Mouse (Mus musculus): ENCODE results near the gene Olfr157. TPM values are rescaled to one million over a fixed set of nuclear protein-coding genes. Genes with fewer than 3 reads are reported as not detected.

Olfr157 gene
- polyA plus RNA-seq, 1 experiment from 2014 or later, result not detected

- Histone ChIP-seq H3K27me3 (ENCODE audit: control insufficient read depth, insufficient read depth, low read length) (no peaks in the 10 kb centered on the region), H3K27ac (replicated peaks; ENCODE audit: low read depth, low read length) (no peak overlapping the region), H3K4me2 (ENCODE audit: low read depth, severe bottlenecking) (no peak overlapping the region), H3K9me3 (ENCODE audit: control insufficient read depth, low read length) (no peaks in the 10 kb centered on the region), H3K9ac (ENCODE audit: low read length) (no peak overlapping the region), H3K4me1 (ENCODE audit: control insufficient read depth, insufficient read depth, low read length) (no peaks in the 10 kb centered on the region), H3K36me3 (ENCODE audit: control insufficient read depth, insufficient read depth, low read length) (no peaks in the 10 kb centered on the region), H3K4me3 (ENCODE audit: low read depth, low read length) (no peak overlapping the region)
- DNase-seq (ENCODE audit: low spot score), result no peak
- ATAC-seq (ENCODE audit: insufficient number of reproducible peaks, low FRiP score, low TSS enrichment, low read depth), result no peak
- 89% methylated on average over 10 of the region's 10 CpGs for WGBS
These were observed 29.8 kb upstream of the Olfr157 start for GRCm38 (mm10) chr4:43869821-43870220.

- H3K4me1 ChIP-seq (ENCODE audit: control insufficient read depth, insufficient read depth, low read length), result no peaks in the 10 kb centered on the region
- H3K4me2 ChIP-seq (ENCODE audit: low read depth, severe bottlenecking), result no peak overlapping the region
- no peak for DNase-seq (ENCODE audit: low spot score)
- no peaks in the 10 kb centered on the region for H3K9me3 ChIP-seq (ENCODE audit: control insufficient read depth, low read length)
- H3K27me3 ChIP-seq (ENCODE audit: control insufficient read depth, insufficient read depth, low read length), result no peaks in the 10 kb centered on the region
- WGBS, result 71% methylated on average over 4 of the region's 4 CpGs
- no peak overlapping the region for H3K9ac ChIP-seq (ENCODE audit: low read length)
- H3K27ac ChIP-seq (replicated peaks; ENCODE audit: low read depth, low read length), result no peak overlapping the region
- no peak for ATAC-seq (ENCODE audit: insufficient number of reproducible peaks, low FRiP score, low TSS enrichment, low read depth)
- H3K4me3 ChIP-seq (ENCODE audit: low read depth, low read length), result no peak overlapping the region
- H3K36me3 ChIP-seq (ENCODE audit: control insufficient read depth, insufficient read depth, low read length), result no peaks in the 10 kb centered on the region
These were observed 23.3 kb upstream of the Olfr157 start for GRCm38 (mm10) chr4:43863298-43863697.

- WGBS, result 21% methylated on average over 14 of the region's 14 CpGs
- peak; percentile 85 for DNase-seq (ENCODE audit: low spot score)
- Histone ChIP-seq H3K9me3 (ENCODE audit: control insufficient read depth, low read length) (no peaks in the 10 kb centered on the region), H3K4me2 (ENCODE audit: low read depth, severe bottlenecking) (no peak overlapping the region), H3K4me3 (ENCODE audit: low read depth, low read length) (no peak overlapping the region), H3K9ac (ENCODE audit: low read length) (no peak overlapping the region), H3K27ac (replicated peaks; ENCODE audit: low read depth, low read length) (no peak overlapping the region), H3K4me1 (ENCODE audit: control insufficient read depth, insufficient read depth, low read length) (no peaks in the 10 kb centered on the region), H3K27me3 (ENCODE audit: control insufficient read depth, insufficient read depth, low read length) (no peaks in the 10 kb centered on the region), H3K36me3 (ENCODE audit: control insufficient read depth, insufficient read depth, low read length) (no peaks in the 10 kb centered on the region)
- no peak for ATAC-seq (ENCODE audit: insufficient number of reproducible peaks, low FRiP score, low TSS enrichment, low read depth)
These were observed 20.9 kb upstream of the Olfr157 start for GRCm38 (mm10) chr4:43860744-43861519.

- Histone ChIP-seq H3K4me2 (ENCODE audit: low read depth, severe bottlenecking) (no peak overlapping the region), H3K9ac (ENCODE audit: low read length) (no peak overlapping the region), H3K4me1 (ENCODE audit: control insufficient read depth, insufficient read depth, low read length) (no peaks in the 10 kb centered on the region), H3K27me3 (ENCODE audit: control insufficient read depth, insufficient read depth, low read length) (no peaks in the 10 kb centered on the region), H3K27ac (replicated peaks; ENCODE audit: low read depth, low read length) (no peak overlapping the region), H3K4me3 (ENCODE audit: low read depth, low read length) (no peak overlapping the region), H3K9me3 (ENCODE audit: control insufficient read depth, low read length) (no peaks in the 10 kb centered on the region), H3K36me3 (ENCODE audit: control insufficient read depth, insufficient read depth, low read length) (no peaks in the 10 kb centered on the region)
- DNase-seq (ENCODE audit: low spot score), result no peak
- no peak for ATAC-seq (ENCODE audit: insufficient number of reproducible peaks, low FRiP score, low TSS enrichment, low read depth)
- WGBS, result 87% methylated on average over 10 of the region's 10 CpGs
These were observed 19.9 kb upstream of the Olfr157 start for GRCm38 (mm10) chr4:43859886-43860285.

GRCm38 (mm10) chr4:43854101-43854500, 14.1 kb upstream of the Olfr157 start:
- H3K9me3 ChIP-seq (ENCODE audit: control insufficient read depth, low read length), result no peaks in the 10 kb centered on the region
- no peaks in the 10 kb centered on the region for H3K4me1 ChIP-seq (ENCODE audit: control insufficient read depth, insufficient read depth, low read length)
- no peak overlapping the region for H3K4me2 ChIP-seq (ENCODE audit: low read depth, severe bottlenecking)
- no peaks in the 10 kb centered on the region for H3K36me3 ChIP-seq (ENCODE audit: control insufficient read depth, insufficient read depth, low read length)
- WGBS, result 75% methylated on average over 8 of the region's 8 CpGs
- no peak overlapping the region for H3K9ac ChIP-seq (ENCODE audit: low read length)
- H3K4me3 ChIP-seq (ENCODE audit: low read depth, low read length), result no peak overlapping the region
- no peaks in the 10 kb centered on the region for H3K27me3 ChIP-seq (ENCODE audit: control insufficient read depth, insufficient read depth, low read length)
- DNase-seq (ENCODE audit: low spot score) (no peak), ATAC-seq (ENCODE audit: insufficient number of reproducible peaks, low FRiP score, low TSS enrichment, low read depth) (no peak)
- H3K27ac ChIP-seq (replicated peaks; ENCODE audit: low read depth, low read length), result no peak overlapping the region

- no peaks in the 10 kb centered on the region for H3K36me3 ChIP-seq (ENCODE audit: control insufficient read depth, insufficient read depth, low read length)
- ATAC-seq (ENCODE audit: insufficient number of reproducible peaks, low FRiP score, low TSS enrichment, low read depth), result no peak
- no peaks in the 10 kb centered on the region for H3K4me1 ChIP-seq (ENCODE audit: control insufficient read depth, insufficient read depth, low read length)
- H3K9ac ChIP-seq (ENCODE audit: low read length), result no peak within 1 kb of the TSS
- WGBS, result 86% methylated on average over 6 of the region's 6 CpGs
- no peak within 1 kb of the TSS for H3K4me3 ChIP-seq (ENCODE audit: low read depth, low read length)
- H3K27me3 ChIP-seq (ENCODE audit: control insufficient read depth, insufficient read depth, low read length), result no peaks in the 10 kb centered on the region
- no peak within 1 kb of the TSS for H3K4me2 ChIP-seq (ENCODE audit: low read depth, severe bottlenecking)
- H3K9me3 ChIP-seq (ENCODE audit: control insufficient read depth, low read length), result no peaks in the 10 kb centered on the region
- no peak for DNase-seq (ENCODE audit: low spot score)
- no peak within 1 kb of the TSS for H3K27ac ChIP-seq (replicated peaks; ENCODE audit: low read depth, low read length)
These were observed 11.3 kb upstream of the Olfr157 start, which contains the start of gene Olfr155 for GRCm38 (mm10) chr4:43851265-43851664. TSS of gene Olfr155 (plus strand) at chr4:43851565.

- 71% methylated on average over 3 of the region's 3 CpGs for WGBS
- DNase-seq (ENCODE audit: low spot score) (no peak), ATAC-seq (ENCODE audit: insufficient number of reproducible peaks, low FRiP score, low TSS enrichment, low read depth) (no peak)
- Histone ChIP-seq H3K9ac (ENCODE audit: low read length) (no peak overlapping the region), H3K27ac (replicated peaks; ENCODE audit: low read depth, low read length) (no peak overlapping the region), H3K9me3 (ENCODE audit: control insufficient read depth, low read length) (no peaks in the 10 kb centered on the region; the same call in 1 of the 2 replicates), H3K4me1 (ENCODE audit: control insufficient read depth, insufficient read depth, low read length) (no peaks in the 10 kb centered on the region), H3K4me3 (ENCODE audit: low read depth, low read length) (no peak overlapping the region), H3K4me2 (ENCODE audit: low read depth, severe bottlenecking) (no peak overlapping the region), H3K27me3 (ENCODE audit: control insufficient read depth, insufficient read depth, low read length) (no peaks in the 10 kb centered on the region), H3K36me3 (ENCODE audit: control insufficient read depth, insufficient read depth, low read length) (no peaks in the 10 kb centered on the region)
These were observed 1.7 kb downstream of the Olfr157 start for GRCm38 (mm10) chr4:43838326-43838725.

- H3K36me3 ChIP-seq (ENCODE audit: control insufficient read depth, insufficient read depth, low read length), result no peaks in the 10 kb centered on the region
- no peak overlapping the region for H3K4me2 ChIP-seq (ENCODE audit: low read depth, severe bottlenecking)
- no peak overlapping the region for H3K4me3 ChIP-seq (ENCODE audit: low read depth, low read length)
- no peaks in the 10 kb centered on the region for H3K27me3 ChIP-seq (ENCODE audit: control insufficient read depth, insufficient read depth, low read length)
- ATAC-seq (ENCODE audit: insufficient number of reproducible peaks, low FRiP score, low TSS enrichment, low read depth) (no peak), DNase-seq (ENCODE audit: low spot score) (no peak)
- H3K9ac ChIP-seq (ENCODE audit: low read length), result no peak overlapping the region
- H3K4me1 ChIP-seq (ENCODE audit: control insufficient read depth, insufficient read depth, low read length), result no peaks in the 10 kb centered on the region
- WGBS, result 73% methylated on average over 4 of the region's 4 CpGs
- H3K9me3 ChIP-seq (ENCODE audit: control insufficient read depth, low read length), result no peaks in the 10 kb centered on the region
- no peak overlapping the region for H3K27ac ChIP-seq (replicated peaks; ENCODE audit: low read depth, low read length)
These were observed 5.3 kb downstream of the Olfr157 start for GRCm38 (mm10) chr4:43834749-43835148.

- Histone ChIP-seq H3K4me2 (ENCODE audit: low read depth, severe bottlenecking) (no peak overlapping the region), H3K27ac (replicated peaks; ENCODE audit: low read depth, low read length) (no peak overlapping the region), H3K4me1 (ENCODE audit: control insufficient read depth, insufficient read depth, low read length) (no peaks in the 10 kb centered on the region), H3K36me3 (ENCODE audit: control insufficient read depth, insufficient read depth, low read length) (no peaks in the 10 kb centered on the region), H3K9ac (ENCODE audit: low read length) (no peak overlapping the region), H3K27me3 (ENCODE audit: control insufficient read depth, insufficient read depth, low read length) (no peaks in the 10 kb centered on the region), H3K9me3 (ENCODE audit: control insufficient read depth, low read length) (no peaks in the 10 kb centered on the region), H3K4me3 (ENCODE audit: low read depth, low read length) (no peak overlapping the region)
- ATAC-seq (ENCODE audit: insufficient number of reproducible peaks, low FRiP score, low TSS enrichment, low read depth) (no peak), DNase-seq (ENCODE audit: low spot score) (no peak)
- WGBS, result 78% methylated on average over 5 of the region's 5 CpGs
These were observed 6.2 kb downstream of the Olfr157 start for GRCm38 (mm10) chr4:43833752-43834151.
